Mouse (Mus musculus): ENCODE data around the gene Tac2. TPM values are rescaled to one million over a fixed set of nuclear protein-coding genes. Genes with fewer than 3 reads are reported as not detected.
A peak's percentile ranks its signal among the peaks of the same experiment; 100 is the strongest.

Tac2 gene
- total and polyA plus RNA-seq, 3 experiments: not detected

- 63% methylated on average over 11 of the region's 11 CpGs for WGBS
- TF ChIP-seq EP300 (IDR thresholded peaks at IDR 0.05; ENCODE audit: insufficient read depth, low read depth, low read length) (no peak), POLR2A (IDR thresholded peaks at IDR 0.05; ENCODE audit: insufficient read depth, low read depth, low read length) (no peak), CTCF (IDR thresholded peaks at IDR 0.05) (no peak)
- H3K4me1 ChIP-seq (ENCODE audit: control insufficient read depth, insufficient read depth, low read length): no peaks in the 10 kb centered on the region
- H3K4me3 ChIP-seq: no peak overlapping the region
- H3K79me2 ChIP-seq (replicated peaks; ENCODE audit: control insufficient read depth, insufficient read depth, low read length): no peaks in the 10 kb centered on the region
- intact Hi-C loops (cut with DNase I): loop anchor here (5.0 to 10.0 kb wide), 2 partner anchors 38 to 166 kb away; no protein-coding TSS in a partner anchor
- DNase-seq: no peak
- H3K27ac ChIP-seq: no peak overlapping the region
- no peaks in the 10 kb centered on the region for H3K36me3 ChIP-seq (ENCODE audit: control insufficient read depth, insufficient read depth, low read length)
- H3K9ac ChIP-seq (ENCODE audit: low read depth, low read length): no peak overlapping the region
- no peaks in the 10 kb centered on the region for H3K27me3 ChIP-seq (ENCODE audit: control insufficient read depth, insufficient read depth, low read length)
Measured at GRCm38 (mm10) chr10:127730285-127730932, 6.1 kb downstream of the Tac2 start.

GRCm38 (mm10) chr10:127730933-127731310 lies 6.6 kb downstream of the Tac2 start:
- TF ChIP-seq CTCF (IDR thresholded peaks at IDR 0.05) (no peak), EP300 (IDR thresholded peaks at IDR 0.05; ENCODE audit: insufficient read depth, low read depth, low read length) (no peak), POLR2A (IDR thresholded peaks at IDR 0.05; ENCODE audit: insufficient read depth, low read depth, low read length) (no peak)

GRCm38 (mm10) chr10:127731397-127731796 lies 7.1 kb downstream of the Tac2 start:
- intact Hi-C loops (cut with DNase I): loop anchor here (5.0 to 10.0 kb wide), 2 partner anchors 39 to 167 kb away; no protein-coding TSS in a partner anchor
- TF ChIP-seq EP300 (IDR thresholded peaks at IDR 0.05; ENCODE audit: insufficient read depth, low read depth, low read length) (no peak), CTCF (IDR thresholded peaks at IDR 0.05) (no peak), POLR2A (IDR thresholded peaks at IDR 0.05; ENCODE audit: insufficient read depth, low read depth, low read length) (no peak)
- 31% methylated on average over 5 of the region's 5 CpGs for WGBS

More at GRCm38 (mm10) chr10:127730933-127731310, 6.6 kb downstream of the Tac2 start:
- Histone ChIP-seq H3K36me3 (ENCODE audit: control insufficient read depth, insufficient read depth, low read length) (no peaks in the 10 kb centered on the region), H3K4me3 (no peak overlapping the region), H3K79me2 (replicated peaks; ENCODE audit: control insufficient read depth, insufficient read depth, low read length) (no peaks in the 10 kb centered on the region), H3K27ac (no peak overlapping the region), H3K27me3 (ENCODE audit: control insufficient read depth, insufficient read depth, low read length) (no peaks in the 10 kb centered on the region), H3K9ac (ENCODE audit: low read depth, low read length) (no peak overlapping the region), H3K4me1 (ENCODE audit: control insufficient read depth, insufficient read depth, low read length) (no peaks in the 10 kb centered on the region)
- no peak for DNase-seq
- WGBS: 59% methylated on average over 9 of the region's 9 CpGs
- intact Hi-C loops (cut with DNase I): loop anchor here (5.0 to 10.0 kb wide), 2 partner anchors 39 to 166 kb away; no protein-coding TSS in a partner anchor

GRCm38 (mm10) chr10:127734434-127734833 lies 10.2 kb downstream of the Tac2 start:
- WGBS: 23% methylated on average over 5 of the region's 5 CpGs
- TF ChIP-seq POLR2A (IDR thresholded peaks at IDR 0.05; ENCODE audit: insufficient read depth, low read depth, low read length) (no peak), CTCF (IDR thresholded peaks at IDR 0.05) (peak; percentile 54)
- H3K4me3 ChIP-seq: no peak overlapping the region
- no peaks in the 10 kb centered on the region for H3K79me2 ChIP-seq (replicated peaks; ENCODE audit: control insufficient read depth, insufficient read depth, low read length)
- H3K9ac ChIP-seq (ENCODE audit: low read depth, low read length): no peak overlapping the region
- peaks cover 1% of the 10 kb centered on the region; the same call in 1 of the 2 replicates for H3K4me1 ChIP-seq (ENCODE audit: control insufficient read depth, insufficient read depth, low read length)
- no peak overlapping the region for H3K27ac ChIP-seq
- intact Hi-C loops (cut with DNase I): loop anchor here (5.0 to 10.0 kb wide), 2 partner anchors 42 to 170 kb away; no protein-coding TSS in a partner anchor
- H3K27me3 ChIP-seq (ENCODE audit: control insufficient read depth, insufficient read depth, low read length): no peaks in the 10 kb centered on the region
- no peak for DNase-seq
- no peaks in the 10 kb centered on the region for H3K36me3 ChIP-seq (ENCODE audit: control insufficient read depth, insufficient read depth, low read length)

More at GRCm38 (mm10) chr10:127731397-127731796, 7.1 kb downstream of the Tac2 start:
- no peak for DNase-seq
- H3K4me1 ChIP-seq (ENCODE audit: control insufficient read depth, insufficient read depth, low read length): no peaks in the 10 kb centered on the region
- H3K79me2 ChIP-seq (replicated peaks; ENCODE audit: control insufficient read depth, insufficient read depth, low read length): no peaks in the 10 kb centered on the region
- no peak overlapping the region for H3K9ac ChIP-seq (ENCODE audit: low read depth, low read length)
- H3K27ac ChIP-seq: no peak overlapping the region
- no peaks in the 10 kb centered on the region for H3K27me3 ChIP-seq (ENCODE audit: control insufficient read depth, insufficient read depth, low read length)
- H3K4me3 ChIP-seq: no peak overlapping the region
- H3K36me3 ChIP-seq (ENCODE audit: control insufficient read depth, insufficient read depth, low read length): no peaks in the 10 kb centered on the region

GRCm38 (mm10) chr10:127736266-127736665 lies 12.0 kb downstream of the Tac2 start:
- H3K27ac ChIP-seq: no peak overlapping the region
- H3K27me3 ChIP-seq (ENCODE audit: control insufficient read depth, insufficient read depth, low read length): no peaks in the 10 kb centered on the region
- no peaks in the 10 kb centered on the region for H3K79me2 ChIP-seq (replicated peaks; ENCODE audit: control insufficient read depth, insufficient read depth, low read length)
- no peak for TF ChIP-seq POLR2A (IDR thresholded peaks at IDR 0.05; ENCODE audit: insufficient read depth, low read depth, low read length)
- TF ChIP-seq EP300 (IDR thresholded peaks at IDR 0.05; ENCODE audit: insufficient read depth, low read depth, low read length): no peak
- no peak for TF ChIP-seq CTCF (IDR thresholded peaks at IDR 0.05)
- intact Hi-C loops (cut with DNase I): loop anchor here (5.0 to 10.0 kb wide), 5 partner anchors 59 to 271 kb away; partner anchors contain the start of genes Hsd17b6, Lrp1 and Stat6
- 73% methylated on average over 2 of the region's 2 CpGs for WGBS
- no peak for DNase-seq
- no peak overlapping the region for H3K9ac ChIP-seq (ENCODE audit: low read depth, low read length)
- no peaks in the 10 kb centered on the region for H3K36me3 ChIP-seq (ENCODE audit: control insufficient read depth, insufficient read depth, low read length)
- no peak overlapping the region for H3K4me3 ChIP-seq
- peaks cover 1% of the 10 kb centered on the region; the same call in 1 of the 2 replicates for H3K4me1 ChIP-seq (ENCODE audit: control insufficient read depth, insufficient read depth, low read length)

GRCm38 (mm10) chr10:127736916-127737315 lies 12.6 kb downstream of the Tac2 start:
- H3K4me1 ChIP-seq (ENCODE audit: control insufficient read depth, insufficient read depth, low read length): peaks cover 1% of the 10 kb centered on the region; the same call in 1 of the 2 replicates
- H3K36me3 ChIP-seq (ENCODE audit: control insufficient read depth, insufficient read depth, low read length): no peaks in the 10 kb centered on the region
- no peaks in the 10 kb centered on the region for H3K27me3 ChIP-seq (ENCODE audit: control insufficient read depth, insufficient read depth, low read length)
- no peak overlapping the region for H3K27ac ChIP-seq
- DNase-seq: no peak
- H3K9ac ChIP-seq (ENCODE audit: low read depth, low read length): no peak overlapping the region
- no peak for TF ChIP-seq EP300 (IDR thresholded peaks at IDR 0.05; ENCODE audit: insufficient read depth, low read depth, low read length)
- TF ChIP-seq CTCF (IDR thresholded peaks at IDR 0.05): no peak
- TF ChIP-seq POLR2A (IDR thresholded peaks at IDR 0.05; ENCODE audit: insufficient read depth, low read depth, low read length): no peak
- no peaks in the 10 kb centered on the region for H3K79me2 ChIP-seq (replicated peaks; ENCODE audit: control insufficient read depth, insufficient read depth, low read length)
- no peak overlapping the region for H3K4me3 ChIP-seq
- WGBS: 40% methylated on average over 4 of the region's 4 CpGs
- intact Hi-C loops (cut with DNase I): loop anchor here (5.0 to 10.0 kb wide), 5 partner anchors 60 to 270 kb away; partner anchors contain the start of genes Hsd17b6, Lrp1 and Stat6
